Comparison of ENCODE assay signal across 21 mouse cellular contexts in genomic region chr6:89262958-89263357, GRCm38 (mm10).
DNase-seq lines count a peak whose midpoint lies in the region; ATAC-seq and TF ChIP-seq lines count a peak whose summit lies in the region.
"Had no signal": no experiment of that assay in that cellular context is flagged by ENCODE, and none has a peak within 500 bp of the region (broad histone marks: within the 10 kb centered on the region; RNA-seq: fewer than 3 reads in every experiment).

No protein-coding gene starts in this region.

- no peaks in the 10 kb centered on the region for H3K9me3 ChIP-seq in CH12.LX (replicated peaks; ENCODE audit: low read length)
- no peaks in the 10 kb centered on the region for H3K9me3 ChIP-seq in ES-E14 (ENCODE audit: control insufficient read depth, insufficient read depth, low read depth, low read length)
- H3K9me3 ChIP-seq: embryonic facial prominence, embryonic 10.5 days; embryonic facial prominence, embryonic 12.5 days; forebrain, embryonic 13.5 days; forebrain, embryonic 15.5 days; G1E had no signal

- H3K79me2 ChIP-seq in CH12.LX (replicated peaks; ENCODE audit: control insufficient read depth, extremely low read depth, insufficient read depth, poor library complexity, severe bottlenecking) = no peaks in the 10 kb centered on the region

- H3K4me3 ChIP-seq in CH12.LX (replicated peaks in 1 of 3; ENCODE audit: low read depth in 2 of 3, low read length in 2 of 3, poor library complexity in 1 of 3) (no peak overlapping the region), ES-E14 (ENCODE audit: insufficient read depth in 1 of 2, low read depth in 1 of 2, low read length in 2 of 2, poor library complexity in 1 of 2, severe bottlenecking in 1 of 2) (no peak overlapping the region)
- no peak overlapping the region for H3K4me3 ChIP-seq in bone marrow macrophage, adult 2 months (ENCODE audit: insufficient read depth, low read length)
- H3K4me3 ChIP-seq: embryonic facial prominence, embryonic 10.5 days; embryonic facial prominence, embryonic 12.5 days; forebrain, embryonic 13.5 days; forebrain, embryonic 15.5 days had no signal

- peaks cover 6 to 39% of the 10 kb centered on the region in 2 experiments for H3K4me1 ChIP-seq in CH12.LX (ENCODE audit: control insufficient read depth in 1 of 2, insufficient read depth in 2 of 2)
- no peaks in the 10 kb centered on the region for H3K4me1 ChIP-seq in ES-E14 (ENCODE audit: control insufficient read depth in 2 of 2, insufficient read depth in 2 of 2, low read length in 2 of 2, poor library complexity in 1 of 2)
- peaks cover 67% of the 10 kb centered on the region for H3K4me1 ChIP-seq in bone marrow macrophage, adult 2 months (ENCODE audit: control insufficient read depth, insufficient read depth, low read length)
- H3K4me1 ChIP-seq: embryonic facial prominence, embryonic 10.5 days; embryonic facial prominence, embryonic 12.5 days had no signal

- DNase-seq in CH12.LX (ENCODE audit: extremely low read depth) (no peak), ES-E14 (ENCODE audit: low read depth, low spot score) (no peak)
- DNase-seq in spleen, postnatal 10 days (ENCODE audit: low spot score in 2 of 2) = no peak
- no peak for DNase-seq in kidney, postnatal 36 days
- DNase-seq: adrenal gland, adult 2 months; adrenal gland, postnatal 10 days; adrenal gland, postnatal 25 days; cerebellum, adult 11-12 months; cerebellum, adult 2 months; cerebellum, adult 9-10 months; cerebellum, postnatal 10 days; cerebellum, postnatal 25 days; forebrain, postnatal 0 days had no signal

- no peak for TF ChIP-seq POLR2A in CH12.LX (IDR thresholded peaks at IDR 0.05; ENCODE audit: low read depth, low read length)
- no peak for TF ChIP-seq POLR2A in bone marrow macrophage, adult 2 months (IDR thresholded peaks at IDR 0.05; ENCODE audit: borderline replicate concordance, low read depth, low read length)

- ATAC-seq in inflammation-experienced regulatory T-cells, adult 6 months = no peak
- ATAC-seq: CD4-positive, CD25-positive, alpha-beta regulatory T cell, adult 4 months; forebrain, embryonic 13.5 days; forebrain, embryonic 15.5 days; forebrain, postnatal 0 days had no signal

- H3K36me3 ChIP-seq in CH12.LX (replicated peaks in 1 of 2; ENCODE audit: control insufficient read depth in 1 of 2, insufficient read depth in 1 of 2, low read length in 1 of 2) (peaks cover 0 to 13% of the 10 kb centered on the region in 2 experiments), ES-E14 (ENCODE audit: control insufficient read depth, insufficient read depth, low read length, poor library complexity, severe bottlenecking) (no peaks in the 10 kb centered on the region)
- H3K36me3 ChIP-seq: embryonic facial prominence, embryonic 10.5 days; embryonic facial prominence, embryonic 12.5 days; forebrain, embryonic 15.5 days; G1E had no signal

- H3K4me2 ChIP-seq in CH12.LX (ENCODE audit: insufficient read depth, low read depth, poor library complexity, severe bottlenecking) = no peak overlapping the region
- H3K4me2 ChIP-seq: embryonic facial prominence, embryonic 12.5 days; forebrain, embryonic 13.5 days; forebrain, embryonic 15.5 days had no signal

- TF ChIP-seq EP300 in CH12.LX (IDR thresholded peaks at IDR 0.05; ENCODE audit: low read length) = no peak

- TF ChIP-seq RAD21 in CH12.LX (IDR thresholded peaks at IDR 0.05; ENCODE audit: low read depth, low read length) = no peak

- TF ChIP-seq CTCF in CH12.LX (conservative IDR thresholded peaks at IDR 0.05 in 1 of 2, IDR thresholded peaks at IDR 0.05 in 1 of 2; ENCODE audit: low read depth in 2 of 2, low read length in 2 of 2) = peak in 1 of 2 experiments; percentile 20; a peak in 1 of 4 replicates
- TF ChIP-seq CTCF in bone marrow macrophage, adult 2 months (IDR thresholded peaks at IDR 0.05; ENCODE audit: low read depth, low read length) = no peak

- H3K27ac ChIP-seq in CH12.LX (ENCODE audit: insufficient read depth, low read depth) = no peak overlapping the region
- no peak overlapping the region for H3K27ac ChIP-seq in ES-E14 (ENCODE audit: insufficient read depth, low read depth, low read length, poor library complexity, severe bottlenecking)
- H3K27ac ChIP-seq in bone marrow macrophage, adult 2 months (ENCODE audit: insufficient read depth, low read depth, low read length) = peak overlapping the region; percentile 83
- H3K27ac ChIP-seq: embryonic facial prominence, embryonic 10.5 days; embryonic facial prominence, embryonic 12.5 days; forebrain, embryonic 13.5 days; forebrain, embryonic 15.5 days had no signal

- in situ Hi-C loops in CH12.LX (cut with MboI; ENCODE audit: low pct_ligation_motif_present, low pct_unique_long_range_greater_than_20kb, low sequenced_read_pairs) = no loop called here
- in situ Hi-C loops in ES-E14 (cut with MboI; ENCODE audit: low sequenced_read_pairs in 2 of 2, unreplicated experiment in 2 of 2) = no loop called here

- no peak overlapping the region for H3K9ac ChIP-seq in CH12.LX (ENCODE audit: insufficient read depth, low read depth)
- H3K9ac ChIP-seq in ES-E14 (ENCODE audit: insufficient read depth, low read depth, low read length, poor library complexity, severe bottlenecking) = no peak overlapping the region
- H3K9ac ChIP-seq: embryonic facial prominence, embryonic 12.5 days; forebrain, embryonic 13.5 days; forebrain, embryonic 15.5 days; forebrain, postnatal 0 days had no signal

- no peaks in the 10 kb centered on the region for H3K27me3 ChIP-seq in CH12.LX (replicated peaks)
- H3K27me3 ChIP-seq: embryonic facial prominence, embryonic 12.5 days; forebrain, embryonic 13.5 days; forebrain, embryonic 15.5 days had no signal

- dilution Hi-C loops in CH12.LX (cut with MboI; ENCODE audit: extremely low pct_ligation_motif_present, extremely low pct_unique_long_range_greater_than_20kb, low sequenced_read_pairs) = no loop called here

TF ChIP-seq in CH12.LX, 34 proteins besides CTCF, POLR2A, EP300 and RAD21:
- TF ChIP-seq MAZ (IDR thresholded peaks at IDR 0.05; ENCODE audit: low read depth, low read length) = no peak
- TF ChIP-seq MAFK (IDR thresholded peaks at IDR 0.05; ENCODE audit: insufficient replicate concordance, low read length) = 0 out of 2 replicates have a peak, but pooled peaks have one; percentile 51
- no peak for TF ChIP-seq TCF12 (IDR thresholded peaks at IDR 0.05; ENCODE audit: low read depth, low read length)
- no peak for TF ChIP-seq SIN3A (IDR thresholded peaks at IDR 0.05; ENCODE audit: low read length)
- no peak for TF ChIP-seq USF2 (conservative IDR thresholded peaks at IDR 0.05; ENCODE audit: low read depth, low read length)
TF ChIP-seq in CH12.LX: peak in this region for 1.

TF ChIP-seq in ES-E14, 5 proteins besides CTCF, POLR2A, EP300 and RAD21:
- TF ChIP-seq ZNF384 (IDR thresholded peaks at IDR 0.05; ENCODE audit: low read depth, low read length) = no peak
- no peak for TF ChIP-seq HCFC1 (IDR thresholded peaks at IDR 0.05; ENCODE audit: borderline replicate concordance, insufficient read depth, low read length)
- no peak for TF ChIP-seq CHD2 (IDR thresholded peaks at IDR 0.05; ENCODE audit: low read depth, low read length)
- TF ChIP-seq MAFK (IDR thresholded peaks at IDR 0.05; ENCODE audit: insufficient read depth, low read depth, low read length) = peak; percentile 74
